Mouse (Mus musculus) layer of hippocampus, postnatal 14 days (tissue): ENCODE results near the gene Nfia. TPM values are rescaled to one million over a fixed set of nuclear protein-coding genes. Genes with fewer than 3 reads are reported as not detected.

ENCODE experiments used
- DNase-seq, 2 experiments: peaks; one replicate each; pipeline ENCODE4 v3.0.0; 2021 to 2022; ENCODE audit warnings: low spot score in 2 of 2, mixed read lengths in 1 of 2
- total RNA-seq, 2 experiments: library from RNA; stranded (reverse); gene quantifications; 2 replicates each; pipeline ENCODE4 v1.2.3; 2021

Gene Nfia
- total RNA-seq, 2 experiments from 2014 or later: 131 to 132 TPM

GRCm38 (mm10) chr4:98091901-98092472, 319.5 kb downstream of the Nfia start:
- no peak for DNase-seq

- DNase-seq: no peak
These were observed 321.7 kb downstream of the Nfia start for GRCm38 (mm10) chr4:98094112-98094805.

- DNase-seq: no peak
These were observed 322.5 kb downstream of the Nfia start for GRCm38 (mm10) chr4:98095060-98095459.

GRCm38 (mm10) chr4:98097013-98097566, 324.6 kb downstream of the Nfia start:
- DNase-seq: no peak

GRCm38 (mm10) chr4:98098663-98099062, 326.1 kb downstream of the Nfia start:
- DNase-seq: no peak

GRCm38 (mm10) chr4:98099433-98099832, 326.9 kb downstream of the Nfia start:
- peak in 1 of 2 experiments; percentile 62 for DNase-seq

GRCm38 (mm10) chr4:98101153-98102096, 328.9 kb downstream of the Nfia start:
- DNase-seq: no peak

DNA sequence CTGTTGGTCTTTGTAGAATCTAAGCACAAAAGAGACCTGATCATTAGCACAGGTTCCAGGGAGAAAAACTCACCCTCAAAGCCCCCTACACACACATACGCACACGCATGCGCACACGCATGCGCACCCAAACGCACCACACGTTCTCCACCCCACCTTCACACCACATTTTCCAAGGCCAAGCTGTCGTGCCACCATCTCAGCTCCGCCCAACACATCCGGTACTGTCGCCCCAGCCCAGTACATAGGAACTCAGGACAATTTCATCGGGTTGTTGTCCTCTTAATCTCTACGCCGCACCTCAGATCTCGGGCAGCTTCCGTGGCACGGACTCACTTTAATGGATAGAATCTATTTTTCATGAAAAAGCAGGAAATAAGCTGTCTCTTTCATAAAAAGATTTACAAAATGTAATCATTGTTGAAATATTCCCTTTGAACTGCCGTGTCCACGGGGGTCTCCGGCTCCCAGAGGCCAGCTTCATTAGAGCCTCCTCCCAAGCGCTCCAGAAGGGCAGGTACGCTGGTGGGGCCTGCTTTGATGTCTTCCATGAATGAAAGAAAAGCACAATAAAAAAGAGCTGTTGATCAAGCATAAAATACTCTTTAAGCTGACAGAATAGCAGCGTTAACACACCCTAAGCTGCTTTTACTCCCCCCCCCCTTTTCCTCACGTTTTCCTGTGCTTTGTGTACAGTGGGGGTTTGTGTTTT, 330.2 kb downstream of the Nfia start:
- peak; percentile 51 to 58 for DNase-seq

- no peak for DNase-seq
These were observed 330.8 kb downstream of the Nfia start for GRCm38 (mm10) chr4:98103337-98103666.

DNA sequence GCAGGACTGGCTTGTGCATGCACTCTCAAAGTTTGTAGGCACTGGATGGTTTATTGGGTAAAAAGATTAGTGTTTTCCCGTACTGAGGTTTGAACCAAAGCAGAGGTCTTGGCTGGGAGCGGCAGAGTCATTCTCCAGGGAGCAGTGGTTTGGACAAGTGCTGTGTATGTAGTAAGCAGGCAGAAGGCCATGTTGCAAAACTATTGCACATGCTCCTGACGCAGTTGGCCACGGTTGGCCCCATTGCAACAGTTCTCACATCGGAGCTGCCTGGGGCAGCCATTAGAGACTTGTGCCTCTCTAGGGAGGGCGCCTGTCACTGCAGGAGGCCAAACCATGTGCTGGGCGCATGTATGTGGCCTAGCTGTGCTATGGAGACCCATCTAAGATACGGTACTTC, 331.6 kb downstream of the Nfia start:
- no peak for DNase-seq

DNA sequence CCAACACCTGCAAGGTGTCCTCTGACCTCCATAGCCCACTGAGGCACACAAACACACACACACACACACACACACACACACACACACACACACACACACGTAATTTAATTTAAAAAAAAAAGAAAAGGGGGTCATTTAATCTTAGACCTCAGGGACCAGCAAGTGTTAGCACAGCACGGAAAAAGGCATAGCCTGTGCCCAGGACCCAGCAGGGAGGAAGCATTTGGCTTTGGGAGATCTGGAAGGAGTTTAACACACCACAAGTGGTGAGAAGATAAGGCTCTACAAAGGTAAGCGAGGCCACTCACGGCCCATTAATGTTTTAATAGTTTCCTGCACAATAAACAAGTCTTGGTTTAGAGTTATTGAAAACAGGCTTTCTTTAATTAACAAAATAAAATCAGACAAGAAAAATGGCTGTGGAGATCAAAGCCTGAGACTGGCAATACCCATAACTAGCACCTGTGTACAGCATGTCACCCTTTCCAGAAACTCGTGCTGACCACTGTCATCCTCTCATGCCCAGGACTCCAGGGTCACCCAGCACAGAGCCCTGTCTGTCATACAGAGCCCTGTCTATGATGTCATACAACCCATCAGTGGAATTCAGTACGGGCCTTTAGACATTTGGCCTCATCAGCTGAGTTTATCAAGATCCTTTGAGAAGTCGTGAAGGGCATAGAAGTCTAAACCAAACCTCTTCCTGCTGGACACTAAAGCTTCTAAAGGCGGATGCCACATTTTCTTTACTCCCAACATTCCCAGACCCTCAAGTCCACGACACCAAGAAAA, 332.6 kb downstream of the Nfia start:
- no peak for DNase-seq

DNA sequence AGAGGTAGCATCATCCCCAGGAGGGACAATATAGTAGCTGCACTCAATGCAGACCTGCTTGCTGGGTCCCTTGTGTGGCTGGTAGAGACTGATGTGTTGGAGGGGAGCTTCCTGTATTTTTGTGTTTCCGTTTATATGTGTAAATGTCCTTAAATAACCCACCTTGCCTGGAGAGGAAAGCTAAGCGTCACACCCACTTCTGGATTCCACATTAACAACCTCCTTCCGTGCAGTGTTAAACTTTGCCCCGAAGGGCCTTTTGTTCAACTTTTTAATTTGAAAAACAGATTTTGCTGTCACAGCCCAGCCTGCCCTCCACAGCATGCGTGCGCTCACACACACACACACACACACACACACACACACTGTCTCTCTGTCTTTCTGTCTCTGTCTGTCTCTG, 333.4 kb downstream of the Nfia start:
- no peak for DNase-seq

DNA sequence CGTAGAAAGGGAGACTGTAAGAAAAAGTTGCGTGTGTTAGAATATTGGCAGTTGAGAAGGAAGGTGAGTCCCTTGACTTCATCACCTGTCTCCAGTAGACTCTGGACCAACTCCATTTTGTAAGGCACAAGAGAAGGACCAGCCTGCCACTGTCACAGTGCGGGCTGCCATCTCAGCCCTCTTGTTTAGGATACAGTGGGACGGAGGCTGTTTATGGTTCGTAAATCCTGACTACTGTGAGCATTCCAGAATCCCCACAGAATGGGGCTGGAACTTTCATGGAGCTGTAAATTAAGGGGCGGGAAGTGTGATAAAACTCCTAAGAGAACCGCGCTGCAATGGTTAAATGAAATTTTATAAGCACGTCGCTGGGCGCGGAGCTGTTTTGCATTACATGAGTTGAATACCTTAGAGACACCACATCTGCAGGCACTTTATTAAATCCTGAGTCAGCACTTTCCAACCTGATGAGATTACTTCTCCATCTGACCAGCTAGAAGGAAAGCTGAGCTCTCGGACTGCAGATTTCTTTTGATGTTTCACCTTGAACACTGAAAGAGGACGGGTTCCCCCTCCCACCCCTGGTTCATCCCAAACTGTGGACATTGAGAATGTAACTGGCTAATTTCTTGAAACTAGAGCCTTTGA, 334.0 kb downstream of the Nfia start:
- DNase-seq: no peak

- DNase-seq: no peak
These were observed 334.5 kb downstream of the Nfia start for GRCm38 (mm10) chr4:98107093-98107453.

- no peak for DNase-seq
These were observed 335.6 kb downstream of the Nfia start for GRCm38 (mm10) chr4:98107936-98108675.

DNA sequence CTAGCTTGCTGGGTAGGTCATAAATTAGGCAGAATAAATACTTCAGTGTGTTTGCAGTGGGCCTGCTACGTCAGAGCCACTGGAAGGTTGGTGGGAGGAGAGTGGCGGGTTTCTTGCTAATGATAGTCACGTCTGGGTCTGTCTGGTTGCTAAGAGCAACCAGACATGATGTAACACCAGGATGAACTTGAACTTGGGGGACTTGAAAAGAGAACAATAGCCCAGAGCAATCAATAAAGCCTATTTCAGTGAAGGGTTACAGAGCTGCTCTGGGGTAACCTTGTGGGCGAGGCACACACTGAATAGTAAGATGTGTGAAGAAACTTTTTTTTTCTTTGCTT, 336.1 kb downstream of the Nfia start:
- peak in 1 of 2 experiments; percentile 63 for DNase-seq

DNA sequence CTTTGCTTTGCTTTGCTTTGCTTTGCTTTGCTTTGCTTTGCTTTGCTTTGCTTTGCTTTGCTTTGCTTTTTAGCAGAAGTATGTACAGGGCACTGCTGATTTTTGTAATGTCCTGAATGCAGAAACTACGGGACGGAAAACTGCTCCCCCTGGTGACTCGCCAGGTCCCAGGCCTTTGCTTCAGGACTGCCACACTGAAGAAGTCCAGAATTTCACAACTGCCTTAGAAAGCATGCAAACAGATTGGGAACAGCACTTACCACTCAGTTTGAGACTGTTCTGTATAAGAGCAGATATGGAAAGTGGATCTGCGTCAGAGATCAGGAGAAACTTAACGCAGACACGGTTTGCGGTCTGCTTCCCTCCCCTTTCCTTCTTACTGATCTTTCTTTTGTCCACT, 336.5 kb downstream of the Nfia start:
- DNase-seq: peak; percentile 56 to 75

DNA sequence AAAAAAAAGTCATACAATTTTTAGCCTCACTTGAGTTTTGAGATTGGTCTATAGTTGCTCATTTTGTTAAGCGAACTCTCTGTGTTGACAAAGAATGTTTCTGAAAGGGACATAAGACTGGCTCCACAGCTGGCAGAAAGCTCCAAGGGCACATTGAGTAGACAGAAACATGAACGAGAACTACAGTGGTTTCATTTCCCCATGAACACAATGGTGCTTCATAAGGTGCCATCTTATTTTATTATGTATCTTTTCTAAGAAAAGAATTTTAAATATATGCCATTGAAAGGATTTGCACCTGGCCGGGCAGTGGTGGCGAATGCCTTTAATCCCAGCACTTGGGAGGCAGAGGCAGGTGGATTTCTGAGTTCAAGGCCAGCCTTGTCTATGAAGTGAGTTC, 337.4 kb downstream of the Nfia start:
- DNase-seq: no peak

- DNase-seq: no peak
These were observed 340.9 kb downstream of the Nfia start for GRCm38 (mm10) chr4:98113289-98114024.
